Mouse (Mus musculus): ENCODE measurements at regions not wholly inside any gene's neighbourhood (a gene's known extent, or its start where the extent isn't known, plus 50 kb on each side); places are given as distances from the start of the nearest gene placed in this dataset.

GRCm38 (mm10) chr6:95372938-95373337 is 51.0 kb downstream of the Gm10234 start:
- H3K4me1 ChIP-seq (ENCODE audit: control insufficient read depth, insufficient read depth, low read length), result no peaks in the 10 kb centered on the region
- H3K36me3 ChIP-seq (ENCODE audit: control insufficient read depth, insufficient read depth, low read length), result no peaks in the 10 kb centered on the region
- no peaks in the 10 kb centered on the region for H3K9me3 ChIP-seq (replicated peaks; ENCODE audit: control insufficient read depth, low read length)
- 70% methylated on average over 3 of the region's 3 CpGs for WGBS
- H3K27ac ChIP-seq (ENCODE audit: low read length), result no peak overlapping the region
- H3K27me3 ChIP-seq (ENCODE audit: control insufficient read depth, insufficient read depth, low read length), result no peaks in the 10 kb centered on the region
- no peak overlapping the region for H3K4me2 ChIP-seq (ENCODE audit: low read depth, low read length)
- no peak overlapping the region for H3K9ac ChIP-seq (ENCODE audit: low read length)
- H3K4me3 ChIP-seq (replicated peaks; ENCODE audit: low read length), result no peak overlapping the region
- peak; percentile 68; the same call in 1 of the 2 replicates for ATAC-seq (ENCODE audit: insufficient read depth, low FRiP score)

- 84% methylated on average over 6 of the region's 6 CpGs for WGBS
- no peak overlapping the region for H3K4me2 ChIP-seq (ENCODE audit: low read depth, low read length)
- ATAC-seq (ENCODE audit: insufficient read depth, low FRiP score), result no peak
Measured at GRCm38 (mm10) chr6:95374266-95374665, 52.4 kb downstream of the Gm10234 start.

GRCm38 (mm10) chr6:95377590-95378245 is 55.8 kb downstream of the Gm10234 start:
- 80% methylated on average over 13 of the region's 13 CpGs for WGBS
- ATAC-seq (ENCODE audit: insufficient read depth, low FRiP score), result no peak
- H3K9me3 ChIP-seq (replicated peaks; ENCODE audit: control insufficient read depth, low read length), result no peaks in the 10 kb centered on the region
- no peaks in the 10 kb centered on the region for H3K27me3 ChIP-seq (ENCODE audit: control insufficient read depth, insufficient read depth, low read length)
- no peak overlapping the region for H3K4me3 ChIP-seq (replicated peaks; ENCODE audit: low read length)
- no peaks in the 10 kb centered on the region for H3K4me1 ChIP-seq (ENCODE audit: control insufficient read depth, insufficient read depth, low read length)
- no peak overlapping the region for H3K9ac ChIP-seq (ENCODE audit: low read length)
- no peaks in the 10 kb centered on the region for H3K36me3 ChIP-seq (ENCODE audit: control insufficient read depth, insufficient read depth, low read length)
- H3K4me2 ChIP-seq (ENCODE audit: low read depth, low read length), result no peak overlapping the region
- no peak overlapping the region for H3K27ac ChIP-seq (ENCODE audit: low read length)

More at GRCm38 (mm10) chr6:95374266-95374665, 52.4 kb downstream of the Gm10234 start:
- H3K27ac ChIP-seq (ENCODE audit: low read length), result no peak overlapping the region
- no peaks in the 10 kb centered on the region for H3K27me3 ChIP-seq (ENCODE audit: control insufficient read depth, insufficient read depth, low read length)
- H3K4me1 ChIP-seq (ENCODE audit: control insufficient read depth, insufficient read depth, low read length), result no peaks in the 10 kb centered on the region
- no peak overlapping the region for H3K9ac ChIP-seq (ENCODE audit: low read length)
- H3K4me3 ChIP-seq (replicated peaks; ENCODE audit: low read length), result no peak overlapping the region
- H3K36me3 ChIP-seq (ENCODE audit: control insufficient read depth, insufficient read depth, low read length), result no peaks in the 10 kb centered on the region
- H3K9me3 ChIP-seq (replicated peaks; ENCODE audit: control insufficient read depth, low read length), result no peaks in the 10 kb centered on the region

- Histone ChIP-seq H3K4me3 (replicated peaks; ENCODE audit: low read length) (no peak overlapping the region), H3K4me2 (ENCODE audit: low read depth, low read length) (no peak overlapping the region), H3K9me3 (replicated peaks; ENCODE audit: control insufficient read depth, low read length) (no peaks in the 10 kb centered on the region), H3K4me1 (ENCODE audit: control insufficient read depth, insufficient read depth, low read length) (no peaks in the 10 kb centered on the region), H3K9ac (ENCODE audit: low read length) (no peak overlapping the region), H3K27me3 (ENCODE audit: control insufficient read depth, insufficient read depth, low read length) (no peaks in the 10 kb centered on the region), H3K36me3 (ENCODE audit: control insufficient read depth, insufficient read depth, low read length) (no peaks in the 10 kb centered on the region), H3K27ac (ENCODE audit: low read length) (no peak overlapping the region)
- 72% methylated on average over 4 of the region's 4 CpGs for WGBS
- ATAC-seq (ENCODE audit: insufficient read depth, low FRiP score), result no peak
Measured at GRCm38 (mm10) chr6:95378349-95378748, 56.4 kb downstream of the Gm10234 start.

All from stomach, embryonic 16.5 days (tissue).